Mouse (Mus musculus) lung, embryonic 15.5 days (tissue): Measurements from ENCODE around the gene 6820408C15Rik. TPM values are rescaled to one million over a fixed set of nuclear protein-coding genes. Genes with fewer than 3 reads are reported as not detected.
A peak's percentile ranks its signal among the peaks of the same experiment; 100 is the strongest.

Experiments
- ATAC-seq: fragments of 200-750 bp; cut with Nextera tagmentation; 2 replicates; pipeline ENCODE4 v1.8.0; 2017; ENCODE audit warnings: moderate number of reproducible peaks, borderline replicate concordance; ENCODE audit not compliant: low FRiP score, low TSS enrichment; ENCODE audit errors: extremely low read depth
- H3K27ac ChIP-seq: fragments of 300-500 bp; sonication (generic); 2 replicates; pipeline ENCODE4 v1.5.1; 2015; ENCODE audit warnings: moderate library complexity, mild to moderate bottlenecking, inconsistent platforms
- H3K27me3 ChIP-seq: fragments of 300-500 bp; sonication (generic); 2 replicates; pipeline ENCODE4 v1.6.1; 2015; ENCODE audit warnings: inconsistent platforms
- H3K36me3 ChIP-seq: fragments of 300-500 bp; sonication (generic); 2 replicates; pipeline ENCODE4 v1.6.1; 2015; ENCODE audit warnings: inconsistent platforms
- H3K4me1 ChIP-seq: fragments of 300-500 bp; sonication (generic); 2 replicates; pipeline ENCODE4 v1.6.1; 2015; ENCODE audit warnings: inconsistent platforms
- H3K4me2 ChIP-seq: fragments of 300-500 bp; sonication (generic); 2 replicates; pipeline ENCODE4 v1.6.1; 2015; ENCODE audit warnings: inconsistent platforms, mild to moderate bottlenecking, moderate library complexity
- H3K4me3 ChIP-seq: fragments of 300-500 bp; sonication (generic); 2 replicates; pipeline ENCODE4 v1.5.1; 2015; ENCODE audit warnings: mild to moderate bottlenecking, inconsistent platforms
- H3K9ac ChIP-seq: fragments of 300-500 bp; sonication (generic); 2 replicates; pipeline ENCODE4 v1.6.1; 2015; ENCODE audit warnings: inconsistent platforms
- H3K9me3 ChIP-seq: fragments of 300-500 bp; sonication (generic); 2 replicates; pipeline ENCODE4 v1.6.1; 2016; ENCODE audit warnings: inconsistent platforms
- WGBS: fragments of 180-500 bp; shearing (Covaris S2); methylation state at CpG from one replicate; pipeline ENCODE4 v1.1.7; 2015; 5-methylcytosine and 5-hydroxymethylcytosine counted together
- polyA plus RNA-seq: library from polyadenylated mRNA; unstranded; fragments of >200 nt; fragmentation: Nextera tagmentation; extraction: Ambion mirVana; gene quantifications from 2 replicates; pipeline ENCODE4 v1.2.1, GENCODE M21; 2015

The 6820408C15Rik gene
- 3.0 and 3.1 TPM in 2 replicates for polyA plus RNA-seq

DNA sequence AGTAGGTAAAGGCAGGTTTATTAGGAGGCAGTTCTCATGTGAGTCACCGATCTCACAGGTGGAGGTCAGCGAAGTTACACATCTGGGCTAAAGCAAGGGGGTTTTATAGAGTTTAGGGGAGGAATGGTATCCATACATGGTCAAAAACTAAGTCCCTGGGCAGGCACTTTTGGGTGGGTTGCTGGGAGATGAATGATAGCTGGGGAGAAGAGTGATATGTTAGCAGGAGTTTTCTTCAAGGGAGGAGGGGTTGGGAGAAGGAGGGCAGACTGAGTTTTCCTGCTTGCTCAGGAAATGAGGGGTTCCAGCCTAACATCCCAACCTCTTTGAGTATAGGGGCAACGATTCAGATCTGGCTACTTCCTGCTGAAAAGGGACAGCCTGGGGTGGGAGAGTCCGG, at the start of gene 6820408C15Rik:
6820408C15Rik (plus strand) TSS at position 301 of the 400 bp plus-strand sequence.
- H3K4me3 ChIP-seq, result peak within 1 kb of the TSS; percentile 81
- H3K27ac ChIP-seq, result peak within 1 kb of the TSS; percentile 99
- ATAC-seq, result no peak
- no peaks in the 10 kb centered on the region for H3K9me3 ChIP-seq
- H3K36me3 ChIP-seq, result no peaks in the 10 kb centered on the region
- H3K9ac ChIP-seq, result peak within 1 kb of the TSS; percentile 94
- WGBS, result 20% methylated on average over 4 of the region's 4 CpGs
- peak within 1 kb of the TSS; percentile 82 for H3K4me2 ChIP-seq
- H3K27me3 ChIP-seq, result no peaks in the 10 kb centered on the region
- peaks cover 21% of the 10 kb centered on the region for H3K4me1 ChIP-seq

DNA sequence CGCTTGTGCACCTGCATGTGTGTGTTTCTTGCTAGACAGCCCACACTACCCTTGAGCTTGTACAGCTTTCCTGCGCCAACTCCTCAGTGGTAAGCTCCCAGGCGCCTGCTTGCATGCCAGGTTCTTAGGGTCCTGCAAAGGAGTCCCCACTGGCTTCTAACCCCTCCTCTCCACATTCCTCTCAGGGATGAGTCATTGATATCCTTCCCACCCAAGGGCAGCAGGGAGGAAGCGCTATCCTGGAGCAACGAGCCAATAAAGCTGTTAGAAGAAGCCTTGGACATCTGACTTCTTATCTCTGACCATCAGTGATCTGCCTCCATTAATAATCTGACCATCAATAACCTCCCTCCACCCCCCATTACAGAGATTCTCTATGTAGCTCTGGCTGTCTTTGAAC, 47.5 kb upstream of the 6820408C15Rik start:
- no peaks in the 10 kb centered on the region for H3K36me3 ChIP-seq
- WGBS, result 60% methylated on average over 5 of the region's 5 CpGs
- H3K9me3 ChIP-seq, result no peaks in the 10 kb centered on the region
- no peak for ATAC-seq
- no peak overlapping the region for H3K9ac ChIP-seq
- no peak overlapping the region for H3K27ac ChIP-seq
- H3K4me1 ChIP-seq, result peaks cover 7% of the 10 kb centered on the region; the same call in 1 of the 2 replicates
- no peaks in the 10 kb centered on the region for H3K27me3 ChIP-seq
- H3K4me2 ChIP-seq, result no peak overlapping the region
- no peak overlapping the region for H3K4me3 ChIP-seq

DNA sequence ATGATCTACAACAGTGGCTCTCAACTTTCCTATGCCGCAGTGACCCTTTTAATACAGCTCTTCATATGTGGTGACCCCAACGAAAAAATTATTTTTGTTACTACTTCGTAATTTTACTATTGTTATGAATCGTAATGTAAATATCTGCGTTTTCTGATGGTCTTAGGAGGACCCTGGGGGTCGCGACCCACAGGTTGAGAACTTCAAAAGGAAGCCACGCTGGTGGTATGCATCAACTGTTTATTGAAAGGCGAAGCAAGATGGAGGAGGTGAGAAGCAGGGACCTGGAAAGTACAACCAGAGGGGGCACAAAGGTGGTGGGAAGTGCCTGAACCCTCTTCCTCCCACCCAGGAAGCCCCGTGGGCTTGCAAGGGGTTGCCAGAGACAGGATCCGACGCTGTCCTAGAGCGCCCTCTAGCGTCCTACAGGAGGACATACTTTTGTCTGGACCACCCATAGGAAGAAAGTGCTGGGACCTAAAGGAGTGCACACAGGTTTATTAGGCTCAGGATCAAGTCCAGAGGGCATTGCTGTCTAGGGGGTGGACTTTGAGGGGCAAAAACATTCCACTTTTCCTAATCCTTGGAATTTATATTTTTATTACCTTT, 46.8 kb upstream of the 6820408C15Rik start:
- 21% methylated on average over 14 of the region's 14 CpGs for WGBS
- Histone ChIP-seq H3K27ac (no peak overlapping the region), H3K9ac (no peak overlapping the region), H3K4me2 (peak overlapping the region; percentile 28; the same call in 1 of the 2 replicates), H3K4me1 (peaks cover 4% of the 10 kb centered on the region; the same call in 1 of the 2 replicates), H3K4me3 (no peak overlapping the region), H3K27me3 (0 out of 2 replicates have a peak, but pooled peaks cover 1% of the 10 kb centered on the region), H3K36me3 (no peaks in the 10 kb centered on the region), H3K9me3 (no peaks in the 10 kb centered on the region)
- peak; percentile 16; the same call in 1 of the 2 replicates for ATAC-seq

DNA sequence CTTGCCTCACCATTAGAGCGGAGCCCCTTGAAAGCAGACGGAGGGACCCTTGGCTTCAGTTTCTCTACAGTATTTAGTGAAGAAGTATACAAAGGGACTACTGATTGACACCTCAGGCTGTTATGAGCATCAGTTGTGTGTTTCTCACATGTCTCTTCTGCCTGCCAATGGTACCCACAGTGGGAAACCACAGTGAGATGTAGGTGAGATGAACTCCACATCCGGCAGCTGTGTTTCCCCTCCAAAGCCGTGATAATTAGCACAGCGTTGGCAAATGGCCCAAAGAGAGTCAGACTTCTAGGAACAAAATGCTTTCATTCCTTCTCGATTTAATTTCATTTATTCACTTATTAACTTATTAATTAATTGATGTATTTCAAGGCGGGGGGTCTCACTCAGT, 43.3 kb upstream of the 6820408C15Rik start:
- Histone ChIP-seq H3K27me3 (peaks cover 32% of the 10 kb centered on the region), H3K4me1 (peaks cover 8% of the 10 kb centered on the region; the same call in 1 of the 2 replicates), H3K4me3 (no peak overlapping the region), H3K4me2 (no peak overlapping the region), H3K9ac (no peak overlapping the region), H3K9me3 (no peaks in the 10 kb centered on the region), H3K36me3 (no peaks in the 10 kb centered on the region), H3K27ac (no peak overlapping the region)
- WGBS, result 70% methylated on average over 7 of the region's 7 CpGs
- no peak for ATAC-seq

DNA sequence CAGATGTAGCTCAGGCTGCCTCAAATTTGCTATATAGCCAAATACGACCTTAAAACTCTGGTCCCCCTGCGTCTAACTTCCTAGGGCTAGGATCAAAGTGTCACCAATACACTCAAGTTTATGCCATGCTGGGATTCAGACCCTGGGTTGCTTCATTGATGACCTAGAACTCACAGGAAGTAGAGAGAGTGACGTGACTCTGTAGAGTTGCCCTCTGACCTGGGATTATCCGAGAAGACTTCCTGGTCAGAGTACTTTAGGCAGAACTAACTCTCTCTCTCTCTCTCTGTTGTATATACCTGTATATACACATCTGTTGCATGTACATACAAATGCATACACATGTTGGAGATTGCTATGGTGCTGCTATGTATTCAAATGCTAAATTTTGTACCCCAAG, 42.7 kb upstream of the 6820408C15Rik start:
- Histone ChIP-seq H3K9me3 (no peaks in the 10 kb centered on the region), H3K27me3 (peaks cover 33% of the 10 kb centered on the region)

DNA sequence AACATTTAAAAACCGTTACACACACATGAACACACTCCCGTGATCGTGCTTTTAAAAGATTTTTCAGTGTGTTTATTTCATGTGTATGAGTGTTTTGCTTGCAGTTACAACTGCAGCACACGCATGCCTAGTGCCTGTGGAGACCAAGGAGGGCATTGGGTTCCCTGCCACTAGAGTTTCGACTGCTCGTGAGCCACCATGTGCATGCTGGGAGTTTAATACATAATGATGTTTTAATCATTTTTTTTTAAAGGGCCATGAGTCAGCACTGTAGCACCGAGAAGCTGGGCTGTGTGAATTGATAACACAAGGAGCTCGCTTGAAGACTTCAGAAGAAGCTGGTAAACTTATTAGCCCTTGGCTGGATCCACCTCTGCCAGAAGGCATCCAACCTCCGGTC, 41.8 kb upstream of the 6820408C15Rik start:
- Histone ChIP-seq H3K36me3 (no peaks in the 10 kb centered on the region), H3K27ac (no peak overlapping the region), H3K9ac (no peak overlapping the region), H3K27me3 (peaks cover 33% of the 10 kb centered on the region), H3K4me3 (no peak overlapping the region), H3K4me1 (peaks cover 8% of the 10 kb centered on the region; the same call in 1 of the 2 replicates), H3K9me3 (no peaks in the 10 kb centered on the region), H3K4me2 (no peak overlapping the region)
- no peak for ATAC-seq
- WGBS, result 72% methylated on average over 9 of the region's 9 CpGs

More for the DNA sequence above, 42.7 kb upstream of the 6820408C15Rik start:
- H3K4me3 ChIP-seq, result no peak overlapping the region
- WGBS, result 60% methylated on average over 4 of the region's 4 CpGs
- no peak overlapping the region for H3K27ac ChIP-seq
- no peak for ATAC-seq
- no peak overlapping the region for H3K4me2 ChIP-seq
- H3K36me3 ChIP-seq, result no peaks in the 10 kb centered on the region
- no peak overlapping the region for H3K9ac ChIP-seq
- peaks cover 8% of the 10 kb centered on the region; the same call in 1 of the 2 replicates for H3K4me1 ChIP-seq

DNA sequence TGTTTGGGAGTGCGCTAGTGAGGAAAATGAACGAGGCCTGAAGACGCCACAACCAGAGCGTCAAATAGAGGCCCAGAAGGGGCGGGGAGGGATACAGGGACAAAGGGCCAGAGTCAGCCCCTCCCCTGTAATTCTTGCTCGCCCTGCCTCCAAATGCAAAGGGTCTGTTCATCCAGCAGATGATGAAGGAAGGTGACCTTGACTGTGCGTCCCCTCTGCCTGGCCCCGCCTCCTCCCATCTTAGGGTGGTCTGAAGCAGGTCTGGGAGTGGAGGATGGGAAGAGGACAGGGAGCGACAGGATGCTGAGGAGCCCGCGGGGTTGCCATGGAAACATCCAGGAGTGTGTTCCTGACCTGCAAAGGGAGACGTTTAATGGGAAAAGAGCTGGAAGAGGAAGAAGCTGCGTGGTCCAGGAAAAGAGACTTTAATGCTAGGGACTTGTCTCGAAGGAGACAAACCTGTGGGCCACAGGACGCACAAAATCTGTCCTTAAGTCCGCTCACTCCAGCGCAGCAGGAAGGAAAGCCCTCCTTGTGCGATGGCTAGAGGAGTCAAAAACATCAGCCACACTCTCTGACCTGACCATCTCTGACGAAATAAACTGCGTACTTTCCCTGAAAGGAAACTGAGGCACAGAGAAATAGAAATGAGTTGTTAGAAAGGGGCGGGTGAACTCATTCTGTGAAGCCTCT, 39.6 kb upstream of the 6820408C15Rik start:
- ATAC-seq, result 0 out of 2 replicates have a peak, but pooled peaks have one; percentile 36
- Histone ChIP-seq H3K4me2 (no peak overlapping the region; the same call in 1 of the 2 replicates), H3K9ac (no peak overlapping the region), H3K27me3 (peaks cover 33% of the 10 kb centered on the region), H3K4me1 (0 out of 2 replicates have a peak, but pooled peaks cover 8% of the 10 kb centered on the region), H3K4me3 (no peak overlapping the region), H3K36me3 (no peaks in the 10 kb centered on the region), H3K27ac (no peak overlapping the region), H3K9me3 (no peaks in the 10 kb centered on the region)
- 8% methylated on average over 21 of the region's 21 CpGs for WGBS

DNA sequence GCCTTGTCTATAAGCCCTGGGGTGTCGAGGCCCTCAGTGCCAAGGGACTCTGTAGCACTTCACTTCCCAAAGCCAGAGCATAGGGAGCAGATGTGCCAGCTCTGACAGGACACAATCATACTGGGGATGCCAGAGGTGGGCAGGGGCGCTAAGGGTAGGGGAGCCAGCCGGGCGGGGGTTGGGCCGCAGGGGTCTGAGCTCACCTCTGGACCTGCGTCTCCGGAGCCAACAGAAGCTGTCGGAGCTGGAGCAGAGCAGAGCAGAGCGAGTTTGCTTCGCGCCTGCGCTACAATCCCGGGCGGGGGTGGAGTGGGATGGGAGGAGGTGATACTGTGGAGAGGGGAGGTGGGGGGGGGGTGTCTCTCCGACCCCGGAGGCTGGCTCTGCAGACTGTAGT, 39.0 kb upstream of the 6820408C15Rik start, which contains the start of gene Nrsn2:
Nrsn2 (minus strand) TSS at position 294 of the 397 bp plus-strand sequence.
- Histone ChIP-seq H3K4me3 (no peak within 1 kb of the TSS), H3K9ac (no peak within 1 kb of the TSS), H3K36me3 (no peaks in the 10 kb centered on the region), H3K9me3 (no peaks in the 10 kb centered on the region), H3K4me2 (no peak within 1 kb of the TSS; the same call in 1 of the 2 replicates), H3K27me3 (peaks cover 33% of the 10 kb centered on the region), H3K4me1 (0 out of 2 replicates have a peak, but pooled peaks cover 8% of the 10 kb centered on the region), H3K27ac (no peak within 1 kb of the TSS)
- WGBS, result 2% methylated on average over 16 of the region's 16 CpGs
- ATAC-seq, result peak; percentile 68; the same call in 1 of the 2 replicates

DNA sequence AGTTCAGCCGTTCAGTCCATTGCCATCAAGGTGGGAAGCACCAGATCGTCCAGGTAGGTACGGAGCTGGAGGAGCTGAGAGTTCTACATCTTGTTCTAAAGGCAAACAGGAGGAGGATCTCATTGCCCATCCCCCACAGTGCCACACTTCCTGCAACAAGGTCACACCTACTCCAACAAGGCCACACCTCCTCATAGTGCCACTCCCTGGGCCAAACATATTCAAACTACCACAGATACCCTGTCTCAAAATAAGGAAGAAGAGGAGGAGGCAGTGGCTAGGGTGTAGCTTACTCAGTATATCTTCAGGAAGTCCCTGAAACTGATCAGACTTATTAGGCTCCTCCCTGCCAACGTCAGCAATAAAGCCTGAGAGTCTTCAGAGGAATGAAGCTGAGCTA, 31.2 kb upstream of the 6820408C15Rik start:
- Histone ChIP-seq H3K9me3 (no peaks in the 10 kb centered on the region), H3K27ac (no peak overlapping the region), H3K36me3 (no peaks in the 10 kb centered on the region), H3K4me1 (no peaks in the 10 kb centered on the region), H3K9ac (no peak overlapping the region), H3K4me3 (no peak overlapping the region), H3K27me3 (no peaks in the 10 kb centered on the region; the same call in 1 of the 2 replicates), H3K4me2 (no peak overlapping the region)
- no peak for ATAC-seq
- 73% methylated on average over 4 of the region's 4 CpGs for WGBS

DNA sequence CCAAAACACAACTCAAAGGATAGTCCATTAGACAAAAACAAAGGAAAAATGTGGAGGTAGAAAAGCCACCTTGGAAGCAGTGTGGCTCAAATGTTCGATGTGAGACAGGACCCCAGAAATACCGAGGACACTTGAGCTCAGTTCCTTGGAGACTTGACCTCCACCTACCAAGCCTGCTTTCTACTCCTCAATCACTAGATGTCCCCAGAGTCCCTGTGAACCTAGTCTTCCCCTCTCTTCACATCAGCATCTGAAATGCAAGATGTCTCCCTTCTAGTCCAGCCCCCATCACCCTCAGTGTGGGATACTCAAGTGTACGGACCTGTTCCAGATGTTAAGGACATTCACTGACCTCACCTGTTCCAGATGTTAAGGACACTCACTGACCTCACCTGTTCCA, 22.6 kb upstream of the 6820408C15Rik start:
- Histone ChIP-seq H3K27me3 (no peaks in the 10 kb centered on the region), H3K9me3 (no peaks in the 10 kb centered on the region), H3K27ac (no peak overlapping the region), H3K4me2 (no peak overlapping the region), H3K9ac (no peak overlapping the region), H3K4me3 (no peak overlapping the region), H3K4me1 (peaks cover 31% of the 10 kb centered on the region), H3K36me3 (no peaks in the 10 kb centered on the region)
- 9% methylated on average over 3 of the region's 3 CpGs for WGBS
- no peak for ATAC-seq

DNA sequence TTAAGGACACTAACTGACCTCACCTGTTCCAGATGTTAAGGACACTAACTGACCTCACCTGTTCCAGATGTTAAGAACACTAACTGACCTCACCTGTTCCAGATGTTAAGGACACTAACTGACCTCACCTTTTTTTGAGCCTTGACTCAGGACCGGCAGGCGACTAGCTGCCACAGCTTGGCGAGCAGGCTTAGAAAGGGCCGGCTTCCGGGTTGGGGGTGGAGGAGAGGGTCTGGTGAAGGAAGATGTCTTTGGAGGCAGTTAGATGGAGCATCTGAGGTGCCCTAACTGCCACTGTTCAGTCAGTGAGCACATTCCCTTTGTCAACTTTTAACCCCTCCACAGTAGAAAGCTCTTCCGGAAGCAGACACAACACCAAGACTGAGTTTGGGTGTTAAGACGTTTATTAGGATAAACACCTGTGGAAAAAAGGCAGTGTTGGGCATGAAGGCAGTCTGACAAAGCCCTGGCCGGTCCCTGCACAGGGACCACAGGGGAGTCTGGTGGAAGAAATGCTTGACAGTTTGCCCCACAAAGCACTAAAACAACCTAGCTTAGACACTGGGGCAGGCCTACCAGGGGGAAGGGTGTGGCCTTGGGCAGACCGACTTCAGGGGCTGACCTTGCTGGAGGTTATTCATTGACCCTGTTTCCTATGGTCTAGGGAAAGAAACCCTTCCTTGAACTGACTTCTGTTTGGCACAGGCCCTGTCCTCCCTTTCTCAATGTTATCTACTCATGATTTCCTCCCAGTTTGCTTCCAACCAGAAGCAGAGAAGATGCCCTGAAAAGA, 22.0 kb upstream of the 6820408C15Rik start:
- Histone ChIP-seq H3K9me3 (no peaks in the 10 kb centered on the region), H3K4me3 (peak overlapping the region; percentile 76; the same call in 1 of the 2 replicates), H3K4me2 (peak overlapping the region; percentile 93), H3K27ac (0 out of 2 replicates have a peak overlapping the region, but pooled peaks have one; percentile 9), H3K4me1 (peaks cover 33% of the 10 kb centered on the region), H3K9ac (no peak overlapping the region), H3K36me3 (no peaks in the 10 kb centered on the region), H3K27me3 (no peaks in the 10 kb centered on the region)
- 40% methylated on average over 9 of the region's 9 CpGs for WGBS
- no peak for ATAC-seq
